Mouse (Mus musculus) adrenal gland, postnatal 25 days (tissue): Measurements from ENCODE around the gene Gm11938. TPM values are rescaled to one million over a fixed set of nuclear protein-coding genes. Genes with fewer than 3 reads are reported as not detected.
"Not testable (repeated sequence)": the region's sequence is repeated elsewhere in the genome, so short reads cannot be mapped to it uniquely, and the experiment has no call there.

Source experiments
- DNase-seq: peaks from one replicate; pipeline ENCODE4 v3.0.0; 2021; ENCODE audit warnings: mixed read lengths
- long read RNA-seq: library from polyadenylated mRNA; stranded (forward); transcript quantifications from one replicate; pipeline ENCODE4 v2.0.0, GENCODE M21; 2021
- total RNA-seq: library from RNA; stranded (reverse); gene quantifications from 2 replicates; pipeline ENCODE4 v1.2.3, GENCODE M21; 2021

The Gm11938 gene
- total RNA-seq, result not detected in 2 replicates
- long read RNA-seq, result 0 reads

- DNase-seq, result not testable (repeated sequence)
These were observed at the start of gene Gm11938 for GRCm38 (mm10) chr11:99603208-99603607. Gene Gm11938 (minus strand): TSS chr11:99603308.

- no peak for DNase-seq
These were observed 47.0 kb upstream of the Gm11938 start, which contains the start of gene Gm11555 for GRCm38 (mm10) chr11:99650136-99650535. Gene Gm11555 (minus strand): TSS chr11:99650236.

- no peak for DNase-seq
These were observed 43.3 kb upstream of the Gm11938 start for GRCm38 (mm10) chr11:99646444-99646843.

GRCm38 (mm10) chr11:99644351-99644750, 41.2 kb upstream of the Gm11938 start:
- DNase-seq, result no peak

GRCm38 (mm10) chr11:99643635-99644139, 40.6 kb upstream of the Gm11938 start, which contains the start of gene Krtap4-7:
Gene Krtap4-7 (minus strand): TSS chr11:99644089.
- not testable (repeated sequence) for DNase-seq

GRCm38 (mm10) chr11:99640926-99641325, 37.8 kb upstream of the Gm11938 start:
- DNase-seq, result no peak

GRCm38 (mm10) chr11:99637086-99637485, 34.0 kb upstream of the Gm11938 start:
- DNase-seq, result no peak

GRCm38 (mm10) chr11:99634653-99635134, 31.6 kb upstream of the Gm11938 start, which contains the start of gene Krtap4-2:
Gene Krtap4-2 (minus strand): TSS chr11:99635084.
- no peak for DNase-seq

- no peak for DNase-seq
These were observed 30.2 kb upstream of the Gm11938 start for GRCm38 (mm10) chr11:99633293-99633692.

GRCm38 (mm10) chr11:99630890-99631289, 27.8 kb upstream of the Gm11938 start:
- no peak for DNase-seq

GRCm38 (mm10) chr11:99628138-99628537, 25.0 kb upstream of the Gm11938 start, which contains the start of gene Krtap4-1:
Gene Krtap4-1 (minus strand): TSS chr11:99628238.
- DNase-seq, result no peak

- no peak for DNase-seq
These were observed 17.2 kb upstream of the Gm11938 start, which contains the start of gene Gm11562 for GRCm38 (mm10) chr11:99620335-99620734. Gene Gm11562 (minus strand): TSS chr11:99620435.

- DNase-seq, result no peak
These were observed 11.8 kb upstream of the Gm11938 start, which contains the start of gene Krtap2-4 for GRCm38 (mm10) chr11:99614796-99615363. Gene Krtap2-4 (minus strand): TSS chr11:99614846.

GRCm38 (mm10) chr11:99610089-99610488, 7.0 kb upstream of the Gm11938 start, which contains the start of gene Gm11937:
Gene Gm11937 (minus strand): TSS chr11:99610189.
- DNase-seq, result not testable (repeated sequence)

GRCm38 (mm10) chr11:99609126-99609525, 6.0 kb upstream of the Gm11938 start:
- no peak for DNase-seq

- DNase-seq, result not testable (repeated sequence)
These were observed 5.4 kb downstream of the Gm11938 start, which contains the start of gene Krtap9-3 for GRCm38 (mm10) chr11:99597742-99598141. Gene Krtap9-3 (minus strand): TSS chr11:99598105.

- DNase-seq, result no peak
These were observed 12.1 kb downstream of the Gm11938 start, which contains the start of gene Krtap1-3 for GRCm38 (mm10) chr11:99590981-99591380. Gene Krtap1-3 (minus strand): TSS chr11:99591339.

- no peak for DNase-seq
These were observed 18.0 kb downstream of the Gm11938 start for GRCm38 (mm10) chr11:99585096-99585495.

- no peak for DNase-seq
These were observed 19.8 kb downstream of the Gm11938 start, which contains the start of gene Krtap1-4 for GRCm38 (mm10) chr11:99583245-99583704. Gene Krtap1-4 (minus strand): TSS chr11:99583654.

GRCm38 (mm10) chr11:99581564-99581963, 21.5 kb downstream of the Gm11938 start:
- DNase-seq, result no peak

GRCm38 (mm10) chr11:99581051-99581450, 22.1 kb downstream of the Gm11938 start:
- DNase-seq, result no peak

- no peak for DNase-seq
These were observed 22.5 kb downstream of the Gm11938 start, which contains the start of gene Krtap1-5 for GRCm38 (mm10) chr11:99580636-99581035. Gene Krtap1-5 (minus strand): TSS chr11:99581016.

GRCm38 (mm10) chr11:99574106-99574505, 29.0 kb downstream of the Gm11938 start:
- DNase-seq, result peak; percentile 72
